Mouse (Mus musculus): Measurements from ENCODE around the gene Emid1.

The Emid1 gene

GRCm38 (mm10) chr11:5151680-5152337, at the start of gene Emid1:
TSS of gene Emid1 (minus strand) at chr11:5152257.
- peak; percentile 48 for DNase-seq

- DNase-seq = no peak
Measured at GRCm38 (mm10) chr11:5199879-5200278, 47.8 kb upstream of the Emid1 start.

- no peak for DNase-seq
Measured at GRCm38 (mm10) chr11:5197068-5197467, 45.0 kb upstream of the Emid1 start.

- DNase-seq = no peak
Measured at GRCm38 (mm10) chr11:5196583-5196982, 44.5 kb upstream of the Emid1 start.

- no peak for DNase-seq
Measured at GRCm38 (mm10) chr11:5193576-5193881, 41.5 kb upstream of the Emid1 start.

- no peak for DNase-seq
Measured at GRCm38 (mm10) chr11:5192840-5193575, 41.0 kb upstream of the Emid1 start.

- no peak for DNase-seq
Measured at GRCm38 (mm10) chr11:5192084-5192516, 40.0 kb upstream of the Emid1 start.

GRCm38 (mm10) chr11:5189239-5189933, 37.3 kb upstream of the Emid1 start:
- peak; percentile 87 for DNase-seq

- DNase-seq = no peak
Measured at GRCm38 (mm10) chr11:5188170-5188569, 36.1 kb upstream of the Emid1 start.

- DNase-seq = peak; percentile 36
Measured at GRCm38 (mm10) chr11:5184832-5185231, 32.8 kb upstream of the Emid1 start.

GRCm38 (mm10) chr11:5184250-5184649, 32.2 kb upstream of the Emid1 start:
- DNase-seq = peak; percentile 62

GRCm38 (mm10) chr11:5182870-5183269, 30.8 kb upstream of the Emid1 start:
- no peak for DNase-seq

GRCm38 (mm10) chr11:5181850-5182404, 29.9 kb upstream of the Emid1 start:
- DNase-seq = peak; percentile 83

- DNase-seq = no peak
Measured at GRCm38 (mm10) chr11:5179391-5179790, 27.3 kb upstream of the Emid1 start.

- DNase-seq = no peak
Measured at GRCm38 (mm10) chr11:5177171-5177570, 25.1 kb upstream of the Emid1 start.

GRCm38 (mm10) chr11:5176685-5177084, 24.6 kb upstream of the Emid1 start:
- DNase-seq = no peak

GRCm38 (mm10) chr11:5175866-5176265, 23.8 kb upstream of the Emid1 start:
- DNase-seq = no peak

- DNase-seq = no peak
Measured at GRCm38 (mm10) chr11:5175141-5175540, 23.1 kb upstream of the Emid1 start.

GRCm38 (mm10) chr11:5172861-5173260, 20.8 kb upstream of the Emid1 start:
- DNase-seq = peak; percentile 59

GRCm38 (mm10) chr11:5167311-5167710, 15.3 kb upstream of the Emid1 start:
- DNase-seq = no peak

GRCm38 (mm10) chr11:5165471-5165916, 13.4 kb upstream of the Emid1 start:
- DNase-seq = peak; percentile 61

GRCm38 (mm10) chr11:5164310-5164709, 12.3 kb upstream of the Emid1 start:
- no peak for DNase-seq

GRCm38 (mm10) chr11:5163421-5163820, 11.4 kb upstream of the Emid1 start:
- DNase-seq = no peak
